Comparison of ENCODE assay signal across 8 mouse cellular contexts in the genomic region with DNA sequence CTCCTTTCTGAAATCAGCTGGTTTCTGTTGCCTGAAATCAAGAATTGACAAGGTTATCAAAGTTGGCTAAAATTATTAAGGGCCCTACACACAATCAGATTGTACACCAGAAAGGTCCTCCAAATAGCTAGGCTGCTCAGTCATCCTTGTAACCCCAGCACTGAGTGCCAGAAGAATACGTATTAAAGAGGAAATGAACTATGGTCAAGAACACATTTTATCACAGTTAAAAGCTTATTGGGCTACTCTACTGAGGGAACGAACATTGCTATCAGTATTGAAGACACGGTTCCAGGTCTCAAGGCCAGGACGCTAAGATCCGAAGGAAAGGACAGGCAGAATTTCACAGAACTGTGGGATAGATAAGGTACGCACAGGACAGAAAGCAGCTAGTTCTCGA. TPM values are rescaled to one million over a fixed set of nuclear protein-coding genes. Genes with fewer than 3 reads are reported as not detected.
DNase-seq lines count a peak whose midpoint lies in the region; ATAC-seq and TF ChIP-seq lines count a peak whose summit lies in the region.

No protein-coding gene starts in this region.

- H3K36me3 ChIP-seq in kidney, adult 2 months (ENCODE audit: control insufficient read depth, insufficient read depth, low read length) = no peaks in the 10 kb centered on the region; the same call in 1 of the 2 replicates
- H3K36me3 ChIP-seq in hindbrain, embryonic 14.5 days (replicated peaks; ENCODE audit: control insufficient read depth, insufficient read depth) = no peaks in the 10 kb centered on the region
- H3K36me3 ChIP-seq in midbrain, embryonic 15.5 days (replicated peaks) = no peaks in the 10 kb centered on the region

- H3K4me2 ChIP-seq in hindbrain, embryonic 14.5 days (replicated peaks) = peak overlapping the region; percentile 67
- peak overlapping the region; percentile 60 for H3K4me2 ChIP-seq in midbrain, embryonic 15.5 days

- TF ChIP-seq CTCF in kidney, adult 2 months (conservative IDR thresholded peaks at IDR 0.05; ENCODE audit: insufficient read depth, insufficient read length, low read depth, low read length) = no peak
- TF ChIP-seq CTCF in bone marrow, adult 2 months (IDR thresholded peaks at IDR 0.05; ENCODE audit: control insufficient read depth, insufficient read depth, low read length) = no peak

- H3K27me3 ChIP-seq in kidney, adult 2 months (replicated peaks; ENCODE audit: control insufficient read depth, insufficient read depth, low read length) = no peaks in the 10 kb centered on the region
- no peaks in the 10 kb centered on the region for H3K27me3 ChIP-seq in hindbrain, embryonic 14.5 days (ENCODE audit: control insufficient read depth, insufficient read depth, low read length)
- no peaks in the 10 kb centered on the region for H3K27me3 ChIP-seq in midbrain, embryonic 15.5 days (replicated peaks)

- WGBS in kidney, adult 2 months = 2% methylated on average over 7 of the region's 7 CpGs
- under 1% methylated on average over 7 of the region's 7 CpGs for WGBS in bone marrow, adult 2 months
- WGBS in hindbrain, embryonic 14.5 days = 3% methylated on average over 7 of the region's 7 CpGs
- 2% methylated on average over 7 of the region's 7 CpGs for WGBS in midbrain, embryonic 15.5 days

- H3K9ac ChIP-seq in hindbrain, embryonic 14.5 days = peak overlapping the region; percentile 47
- H3K9ac ChIP-seq in midbrain, embryonic 15.5 days = peak overlapping the region; percentile 39

- H3K27ac ChIP-seq in kidney, adult 2 months (ENCODE audit: insufficient read depth, low read depth, low read length) = peak overlapping the region; percentile 60
- H3K27ac ChIP-seq in bone marrow, adult 2 months (ENCODE audit: control insufficient read depth, insufficient read depth, low read depth, low read length, poor library complexity) = peak overlapping the region; percentile 45
- H3K27ac ChIP-seq in hindbrain, embryonic 14.5 days = no peak overlapping the region
- H3K27ac ChIP-seq in midbrain, embryonic 15.5 days = peak overlapping the region; percentile 42; the same call in 1 of the 2 replicates

- TF ChIP-seq POLR2A in kidney, adult 2 months (IDR thresholded peaks at IDR 0.05; ENCODE audit: low read depth, low read length) = no peak
- no peak for TF ChIP-seq POLR2A in bone marrow, adult 2 months (IDR thresholded peaks at IDR 0.05; ENCODE audit: borderline replicate concordance, control insufficient read depth, low read depth, low read length)

- peak; percentile 52 for DNase-seq in kidney, adult 2 months
- DNase-seq in kidney, postnatal 10 days = no peak
- peak; percentile 28 for DNase-seq in hindbrain, embryonic 14.5 days (ENCODE audit: low spot score)
- no peak for DNase-seq in urinary bladder, postnatal 14 days (ENCODE audit: low spot score)
- DNase-seq in left cerebral cortex, postnatal 25 days (ENCODE audit: low spot score in 2 of 2) = no peak
- no peak for DNase-seq in thymus, adult 18-20 months

- no peaks in the 10 kb centered on the region for H3K9me3 ChIP-seq in hindbrain, embryonic 14.5 days (ENCODE audit: control insufficient read depth, low read length)
- no peaks in the 10 kb centered on the region for H3K9me3 ChIP-seq in midbrain, embryonic 15.5 days

- peaks cover 5% of the 10 kb centered on the region; the same call in 1 of the 2 replicates for H3K4me1 ChIP-seq in kidney, adult 2 months (ENCODE audit: control insufficient read depth, insufficient read depth, low read length)
- peaks cover 3% of the 10 kb centered on the region; the same call in 1 of the 2 replicates for H3K4me1 ChIP-seq in bone marrow, adult 2 months (ENCODE audit: control insufficient read depth, insufficient read depth, low read length)
- H3K4me1 ChIP-seq in hindbrain, embryonic 14.5 days (replicated peaks; ENCODE audit: control insufficient read depth, insufficient read depth, low read length) = peaks cover 13% of the 10 kb centered on the region
- H3K4me1 ChIP-seq in midbrain, embryonic 15.5 days = peaks cover 9% of the 10 kb centered on the region

- ATAC-seq in hindbrain, embryonic 14.5 days (ENCODE audit: low FRiP score) = no peak
- no peak for ATAC-seq in midbrain, embryonic 15.5 days (replicated peaks)

- H3K4me3 ChIP-seq in kidney, adult 2 months (ENCODE audit: insufficient read depth, low read depth, low read length) = peak overlapping the region; percentile 57
- peak overlapping the region; percentile 75 for H3K4me3 ChIP-seq in bone marrow, adult 2 months (replicated peaks; ENCODE audit: control insufficient read depth, low read depth, low read length)
- peak overlapping the region; percentile 45 for H3K4me3 ChIP-seq in hindbrain, embryonic 14.5 days (replicated peaks; ENCODE audit: low read length)
- H3K4me3 ChIP-seq in midbrain, embryonic 15.5 days = peak overlapping the region; percentile 44

- intact Hi-C loops in left cerebral cortex, postnatal 25 days (cut with DNase I) = loop anchor here (2.0 to 5.0 kb wide), 4 partner anchors 75 to 400 kb away; partner anchors contain the start of gene Znrf2

RNA-seq across cellular contexts. Expression of gene Ggct, which starts 0.6 kb away (rescaled TPM):
- 13.5 and 15.9 TPM in 2 replicates for polyA plus RNA-seq in kidney, adult 2 months (2012; rRNA removed)
- 3.0 and 13.2 TPM in 2 replicates for polyA plus RNA-seq in bone marrow, adult 2 months (2011; ENCODE audit: insufficient read depth, insufficient read length, low replicate concordance, missing spikeins)
- 14.8 and 15.2 TPM in 2 replicates for polyA plus RNA-seq in hindbrain, embryonic 14.5 days (2014; fragmentation: Nextera tagmentation; extraction: Ambion mirVana)
- polyA plus RNA-seq in midbrain, embryonic 15.5 days (2015; fragmentation: Nextera tagmentation; extraction: Ambion mirVana) = 11.9 and 12.3 TPM in 2 replicates
- 10 to 100 TPM; 25.9 to 31.7 TPM for total RNA-seq in left cerebral cortex, postnatal 25 days (2021)

RNA-seq across cellular contexts. Expression of gene Nod1, which starts 19.7 kb away (rescaled TPM):
- 14.0 and 18.7 TPM in 2 replicates for polyA plus RNA-seq in kidney, adult 2 months (2012; rRNA removed)
- 4.7 and 10.1 TPM in 2 replicates for polyA plus RNA-seq in bone marrow, adult 2 months (2011; ENCODE audit: insufficient read depth, insufficient read length, low replicate concordance, missing spikeins)
- 2.7 and 3.3 TPM in 2 replicates for polyA plus RNA-seq in hindbrain, embryonic 14.5 days (2014; fragmentation: Nextera tagmentation; extraction: Ambion mirVana)
- polyA plus RNA-seq in midbrain, embryonic 15.5 days (2015; fragmentation: Nextera tagmentation; extraction: Ambion mirVana) = 2.5 and 3.2 TPM in 2 replicates
- 1 to 10 TPM; 3.2 to 3.8 TPM for total RNA-seq in left cerebral cortex, postnatal 25 days (2021)

RNA-seq across cellular contexts. Expression of gene Gars, which starts 45.7 kb away (rescaled TPM):
- polyA plus RNA-seq in kidney, adult 2 months (2012; rRNA removed) = 31.4 and 35.9 TPM in 2 replicates
- polyA plus RNA-seq in bone marrow, adult 2 months (2011; ENCODE audit: insufficient read depth, insufficient read length, low replicate concordance, missing spikeins) = 31.7 and 85.0 TPM in 2 replicates
- polyA plus RNA-seq in hindbrain, embryonic 14.5 days (2014; fragmentation: Nextera tagmentation; extraction: Ambion mirVana) = 205 and 221 TPM in 2 replicates
- 216 and 219 TPM in 2 replicates for polyA plus RNA-seq in midbrain, embryonic 15.5 days (2015; fragmentation: Nextera tagmentation; extraction: Ambion mirVana)
- 100 to 1,000 TPM; 140 to 143 TPM for total RNA-seq in left cerebral cortex, postnatal 25 days (2021)

Comparison
In these comparisons a context has a peak if more than half of its experiments do, and no peak if none do; other contexts are left out.
1. DNase-seq: peak in kidney, adult 2 months (single experiment) and hindbrain, embryonic 14.5 days (single experiment); none in kidney, postnatal 10 days (single experiment), urinary bladder, postnatal 14 days (single experiment), left cerebral cortex, postnatal 25 days (0 of 2) and thymus, adult 18-20 months (0 of 2).
2. Peak in every context shown above with its lines, with median percentiles within 50 percentile points of each other: H3K4me3 ChIP-seq.